Mouse (Mus musculus) heart, adult 9 months (tissue): ENCODE results near the gene Hdac9.

Experiments used
- DNase-seq, 2 experiments: peaks; one replicate each; pipeline ENCODE4 v3.0.0; 2022; ENCODE audit warnings: low spot score in 2 of 2

Hdac9 gene

DNA sequence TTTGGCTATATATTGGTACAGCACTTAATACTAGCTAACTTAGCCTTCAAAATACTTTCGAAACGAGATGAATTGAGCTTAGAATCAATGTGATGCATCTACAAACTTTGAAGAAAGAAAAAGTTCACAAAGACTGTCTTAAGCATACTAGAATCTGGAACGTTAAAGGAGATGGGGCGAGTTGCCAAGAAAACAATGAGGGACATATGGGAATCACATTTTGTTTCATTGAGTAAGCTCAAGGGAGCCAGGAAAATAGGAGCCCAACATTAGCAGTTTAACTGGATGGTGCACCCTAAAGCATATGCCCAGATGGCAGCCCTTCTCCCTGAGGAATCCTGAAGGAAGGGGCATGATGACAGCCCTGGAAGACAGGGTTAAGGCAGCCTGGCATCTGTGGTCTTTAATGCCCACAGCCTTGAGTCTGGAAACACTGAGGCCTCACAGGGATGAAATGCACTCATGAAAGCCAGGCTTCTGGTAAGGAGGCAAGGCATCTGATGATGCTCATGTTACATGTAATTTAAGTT, 685.2 kb downstream of the Hdac9 start:
- peak in 1 of 2 experiments; percentile 7 for DNase-seq

DNA sequence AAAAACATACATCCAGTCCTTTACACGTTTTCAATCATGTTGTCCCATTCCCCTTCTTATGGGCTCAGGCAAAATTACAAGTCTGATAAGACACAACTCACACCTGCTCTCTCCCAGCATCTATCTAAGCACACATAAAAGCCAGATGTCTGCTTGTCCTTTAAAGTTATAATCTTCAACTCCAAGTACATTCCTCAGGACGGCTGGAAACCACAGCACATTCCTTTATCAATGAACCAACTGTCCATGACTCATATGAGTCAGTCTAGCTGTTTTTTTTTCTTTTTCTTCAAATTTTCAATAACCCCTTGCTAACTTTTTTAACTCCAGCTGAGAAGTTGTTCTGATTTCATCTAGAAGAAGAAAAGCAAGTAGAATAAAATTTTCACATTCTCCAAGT, 692.4 kb downstream of the Hdac9 start:
- DNase-seq = no peak

DNA sequence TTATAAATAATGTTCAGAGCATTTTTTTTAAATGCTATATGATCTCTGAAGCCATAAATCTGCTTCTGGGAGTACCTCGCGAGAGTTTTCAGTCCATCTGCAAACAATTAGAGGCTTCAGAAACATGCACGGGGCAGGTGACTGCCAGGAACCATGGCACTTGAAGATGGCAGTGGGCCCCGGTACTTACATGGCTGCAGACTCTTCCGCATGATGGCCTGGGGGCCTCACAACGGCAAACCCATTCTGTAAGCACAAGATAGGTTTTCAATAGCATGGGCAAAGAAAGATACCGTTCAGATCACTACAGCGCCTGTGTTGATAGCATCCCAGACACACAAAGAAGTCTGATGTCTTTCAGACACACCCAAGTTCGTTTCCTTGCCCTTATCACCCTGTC, 695.9 kb downstream of the Hdac9 start:
- no peak for DNase-seq

DNA sequence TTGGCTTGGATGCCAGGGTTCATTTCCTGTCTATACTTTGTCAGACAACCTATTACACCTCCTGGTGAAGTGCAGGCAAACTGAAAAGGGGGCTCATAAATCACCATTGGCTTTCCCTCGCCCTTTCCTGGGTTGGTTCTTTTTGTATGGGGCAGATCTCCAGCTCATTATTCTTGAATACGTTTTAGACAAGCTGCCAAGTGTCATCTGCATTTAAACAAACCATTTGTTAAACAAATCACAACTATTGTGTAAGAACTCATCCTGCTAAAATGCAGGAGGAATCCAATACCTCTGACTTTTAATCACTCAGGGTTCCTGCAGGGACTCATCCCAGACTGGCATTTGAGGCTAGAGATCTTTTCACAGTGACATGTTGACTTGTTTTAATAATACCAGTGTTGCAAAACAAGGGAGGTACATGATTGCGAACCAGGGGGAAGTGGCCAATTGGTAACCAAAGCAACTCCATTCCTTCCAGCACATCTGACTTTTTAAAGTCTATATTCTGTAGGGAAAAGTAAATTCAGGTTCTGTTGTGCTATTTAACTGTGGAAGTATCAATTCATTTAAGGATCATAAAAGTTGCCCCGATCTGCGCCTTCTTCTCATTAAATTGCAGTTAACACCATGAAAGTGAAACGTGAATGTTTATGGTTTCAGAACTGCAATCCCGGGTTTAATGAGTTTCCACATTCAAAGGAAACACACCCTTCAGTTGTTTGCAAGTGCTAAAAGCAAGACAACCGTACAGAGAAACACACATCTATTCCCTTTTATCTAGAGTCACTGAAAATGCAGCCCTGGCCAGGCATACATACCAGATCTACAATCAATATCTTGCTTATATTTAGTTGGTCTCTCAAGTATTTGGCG, 696.6 kb downstream of the Hdac9 start:
- no peak for DNase-seq

DNA sequence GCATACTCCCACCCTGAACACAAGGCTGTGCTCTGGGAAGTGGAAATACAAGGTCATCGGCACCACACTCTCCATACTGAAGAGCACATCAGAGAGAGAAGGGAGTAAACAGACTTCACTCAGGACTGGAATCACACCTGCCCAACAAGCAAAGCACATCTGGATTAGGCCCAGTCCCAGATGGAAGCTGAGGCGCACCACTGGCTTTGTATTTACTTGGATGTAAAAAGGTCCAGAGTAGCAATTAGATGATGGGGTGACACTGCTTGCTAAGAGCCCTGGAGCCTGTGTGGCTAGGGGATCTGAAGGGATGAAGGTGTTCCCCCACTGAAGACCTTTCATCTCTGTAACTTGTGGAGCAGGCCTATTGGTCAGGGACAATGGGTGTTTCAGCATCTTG, 698.3 kb downstream of the Hdac9 start:
- DNase-seq = no peak

DNA sequence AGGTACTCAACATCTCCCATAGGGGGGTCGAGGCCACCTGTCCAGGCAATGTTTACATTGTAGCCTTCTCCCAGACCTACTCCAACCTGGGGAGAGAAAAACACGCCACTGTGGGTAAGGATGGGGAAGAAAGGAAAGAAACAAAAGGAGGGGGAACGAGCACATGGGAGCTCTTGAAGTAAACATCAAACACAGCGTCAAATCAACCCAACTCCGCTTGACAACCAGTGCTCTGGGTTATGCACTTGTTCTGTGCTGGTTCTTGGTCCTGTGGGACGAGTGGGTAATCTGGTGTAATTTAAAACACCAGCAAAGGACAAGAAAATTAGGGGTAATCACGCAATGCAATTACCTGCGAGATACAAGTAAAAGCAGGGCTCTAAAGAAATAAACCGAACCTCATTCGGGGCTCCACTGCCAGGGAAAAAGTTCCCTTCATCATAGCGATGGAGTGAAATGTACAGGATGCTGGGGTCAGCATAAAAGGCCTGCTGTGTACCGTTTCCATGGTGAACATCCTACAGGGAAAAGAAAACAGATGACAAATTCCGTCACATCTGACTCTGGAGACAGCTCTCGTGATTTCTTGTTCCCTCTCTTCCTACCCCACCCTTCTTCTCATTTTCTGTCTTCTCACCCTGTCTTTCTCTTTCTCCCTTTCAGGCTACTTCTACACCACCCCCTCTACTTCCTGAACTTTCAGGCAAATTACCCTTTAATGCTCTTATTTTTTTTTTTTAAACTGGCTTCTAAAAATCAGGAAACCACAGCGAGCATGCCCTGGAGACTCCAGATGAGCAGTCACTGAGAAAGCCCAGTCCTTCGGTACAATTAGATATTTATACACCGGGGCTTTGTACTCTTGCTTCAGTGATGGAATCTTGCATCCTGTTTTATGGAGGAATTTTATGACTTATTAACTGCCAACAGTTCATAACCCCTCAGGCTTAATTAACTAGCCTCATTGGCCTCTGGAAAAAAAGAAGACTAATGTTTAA, 701.6 kb downstream of the Hdac9 start:
- DNase-seq = no peak

DNA sequence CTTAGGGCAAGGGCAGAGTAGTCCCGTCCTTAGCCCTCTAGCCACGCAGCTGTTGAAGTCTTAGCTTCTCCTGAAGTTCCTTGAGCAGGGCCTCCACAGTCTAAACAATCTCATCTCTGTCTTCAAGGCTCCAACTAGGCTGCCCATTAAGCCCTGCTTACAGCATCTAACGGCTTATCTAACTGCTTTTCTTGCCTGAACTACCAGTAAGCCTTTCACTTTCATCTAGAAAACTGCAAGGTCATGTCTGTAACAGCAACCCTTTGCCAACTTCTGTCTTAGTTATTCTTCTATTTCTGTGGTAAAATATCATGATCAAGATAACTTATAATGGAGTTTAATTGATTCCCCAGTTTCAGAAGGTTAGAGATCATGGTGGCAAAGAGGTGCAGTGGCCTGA, 704.7 kb downstream of the Hdac9 start:
- no peak for DNase-seq

DNA sequence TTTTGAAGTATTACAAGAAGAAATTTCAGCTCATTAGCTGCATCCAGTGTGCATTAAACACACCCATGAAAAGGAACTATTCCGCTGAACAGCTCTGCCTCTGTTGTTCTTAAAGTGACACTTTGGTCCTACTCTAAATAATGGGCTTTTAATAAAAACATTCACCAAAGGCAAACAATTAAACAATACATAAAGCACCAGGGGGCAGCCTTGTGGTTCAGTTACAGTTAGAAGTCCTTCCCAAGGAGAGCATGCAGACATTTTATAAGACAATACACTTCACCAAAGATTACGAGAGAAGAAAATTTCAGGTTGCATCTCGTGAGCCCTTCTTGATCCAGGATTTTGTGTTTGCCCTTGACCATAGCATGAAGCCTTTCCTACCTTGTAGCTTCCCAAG, 715.4 kb downstream of the Hdac9 start:
- no peak for DNase-seq

DNA sequence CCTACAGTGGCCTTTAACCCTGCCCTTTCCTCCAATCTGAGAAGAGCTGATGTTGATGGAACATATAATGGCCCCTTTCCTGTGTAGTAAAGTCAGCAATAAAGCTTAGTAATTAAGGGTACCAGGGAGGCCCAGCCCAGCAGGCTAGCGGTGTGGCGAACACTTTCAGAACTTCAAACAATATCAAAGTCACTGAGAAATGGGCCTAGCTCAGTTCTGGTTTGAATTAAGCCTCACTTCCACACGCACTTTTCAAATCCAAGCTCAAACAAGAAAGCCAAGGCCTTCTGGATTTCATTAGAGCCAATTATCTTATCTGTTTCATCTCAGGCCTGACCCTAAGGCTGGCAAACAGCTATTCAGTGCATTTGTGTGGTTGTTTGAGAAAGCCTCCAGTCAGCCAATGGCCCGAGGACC, 716.9 kb downstream of the Hdac9 start:
- DNase-seq = no peak

DNA sequence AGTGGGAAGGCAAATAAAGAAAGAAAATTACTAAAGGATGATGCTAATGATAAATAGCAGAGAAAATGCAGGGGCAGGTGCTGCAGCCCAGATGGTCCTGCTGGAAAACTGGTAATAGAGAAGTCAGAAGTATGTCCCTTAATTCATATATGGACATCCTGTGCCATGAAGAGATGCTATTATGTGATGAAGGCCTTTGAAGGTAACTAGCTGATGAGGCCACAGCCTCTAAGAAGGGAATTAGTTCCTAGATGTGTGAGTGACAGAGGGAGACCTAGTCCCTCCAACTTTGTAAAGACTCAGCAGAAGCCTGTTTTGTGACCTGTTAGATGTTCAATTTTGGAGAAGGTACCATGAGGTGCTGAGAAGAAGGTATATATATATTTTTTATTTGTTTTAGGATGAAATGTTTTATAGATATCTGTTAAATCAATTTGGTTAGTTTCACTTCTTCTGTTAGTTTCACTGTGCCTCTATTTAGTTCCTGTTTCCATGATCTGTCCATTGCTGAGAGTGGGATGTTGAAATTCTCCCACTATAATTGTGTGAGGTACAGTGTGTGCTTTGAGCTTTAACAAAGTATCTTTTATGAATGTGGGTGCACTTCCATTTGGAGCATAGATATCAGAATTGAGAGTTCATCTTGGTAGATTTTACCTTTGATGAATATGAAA, 721.6 kb downstream of the Hdac9 start:
- DNase-seq = no peak

DNA sequence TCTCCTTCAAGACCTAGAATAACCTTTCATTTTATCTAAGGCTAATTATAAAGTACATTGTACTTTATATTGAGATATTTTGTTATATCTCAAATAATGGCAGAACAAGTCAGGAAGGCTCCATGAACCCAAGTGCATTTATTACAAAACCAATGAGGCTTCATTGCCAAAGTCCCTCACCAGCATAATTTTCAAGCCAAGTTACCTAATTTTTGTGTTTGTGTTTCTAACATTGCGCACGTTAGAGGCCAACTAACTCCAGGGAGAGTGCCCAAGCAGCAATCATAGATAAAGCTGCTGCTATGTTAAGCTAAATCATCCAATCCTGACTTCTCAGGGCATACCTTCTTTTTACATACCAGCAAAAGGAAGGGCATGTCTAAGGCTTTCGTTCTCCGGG, 722.8 kb downstream of the Hdac9 start:
- no peak for DNase-seq

DNA sequence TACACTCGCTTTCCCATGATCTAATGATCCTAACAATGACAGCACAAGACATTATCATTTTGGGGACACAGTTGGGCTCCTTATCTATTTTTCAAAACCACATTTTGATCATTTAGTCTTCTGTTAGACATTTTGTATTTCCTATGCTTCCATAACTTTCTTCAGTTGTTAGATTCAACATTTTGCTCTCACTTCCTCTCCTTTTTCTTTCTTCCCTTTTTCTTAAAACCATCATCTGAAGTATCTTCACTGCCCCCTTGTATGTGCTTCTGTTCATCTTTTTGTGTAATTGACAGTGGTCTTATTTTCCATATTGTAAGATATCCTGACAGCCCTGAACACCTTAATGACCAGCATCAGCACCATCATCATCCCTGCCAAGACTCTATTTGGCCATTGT, 725.6 kb downstream of the Hdac9 start:
- DNase-seq = no peak

DNA sequence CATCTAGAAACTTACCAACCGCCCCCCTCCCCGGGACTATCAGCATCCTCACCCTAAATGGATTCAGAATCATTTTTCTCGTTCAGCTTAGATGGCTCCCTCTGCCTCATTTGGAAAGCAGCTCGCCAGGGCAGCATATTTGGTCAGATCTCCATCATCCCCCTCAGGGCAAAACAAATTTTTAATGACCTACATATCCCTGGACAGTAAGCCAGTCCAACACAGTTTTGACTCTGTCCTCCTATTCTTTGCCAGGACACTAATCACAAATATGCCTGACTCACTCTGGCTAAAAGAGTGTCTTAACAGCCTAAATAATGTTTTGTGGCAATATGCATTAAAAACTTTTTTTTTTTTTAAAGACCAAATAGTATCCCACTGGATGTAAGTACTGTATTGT, 738.0 kb downstream of the Hdac9 start:
- no peak for DNase-seq

DNA sequence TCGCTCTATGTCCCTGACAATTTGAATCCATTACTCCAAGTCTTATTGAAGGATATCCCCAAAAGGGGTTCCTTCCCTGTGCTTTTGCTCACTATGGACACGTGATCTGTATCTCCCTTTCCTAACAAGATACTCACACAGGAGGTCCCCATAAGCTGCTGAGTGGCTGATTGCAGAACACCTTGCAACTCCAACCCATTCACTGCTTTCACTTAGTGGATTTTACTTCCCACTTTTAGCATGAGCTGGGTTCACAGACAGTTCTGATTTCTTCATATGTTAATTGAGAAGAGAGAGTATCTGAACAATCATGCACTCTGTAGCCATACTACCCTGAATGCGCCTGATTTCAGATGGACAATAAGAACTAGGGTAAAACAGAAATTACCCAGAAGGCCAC, 740.1 kb downstream of the Hdac9 start:
- no peak for DNase-seq

DNA sequence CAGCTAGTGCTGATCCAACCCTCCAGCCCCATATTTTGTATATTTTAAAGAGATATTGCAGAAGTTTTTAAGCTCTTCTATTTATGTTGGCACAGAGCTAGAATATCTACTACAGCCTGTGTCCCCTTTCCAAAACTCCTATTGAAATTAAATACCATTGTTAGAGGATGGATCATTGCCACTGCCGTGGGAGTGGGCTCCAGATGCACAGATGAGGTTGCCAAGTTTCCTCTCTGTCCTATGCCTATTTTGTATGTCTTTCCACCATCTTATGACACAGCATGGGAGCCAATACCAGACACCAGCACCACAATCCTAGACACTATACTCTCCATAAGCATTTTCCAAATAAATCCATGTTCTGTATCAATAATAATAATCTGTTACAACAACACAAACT, 743.9 kb downstream of the Hdac9 start:
- no peak for DNase-seq

DNA sequence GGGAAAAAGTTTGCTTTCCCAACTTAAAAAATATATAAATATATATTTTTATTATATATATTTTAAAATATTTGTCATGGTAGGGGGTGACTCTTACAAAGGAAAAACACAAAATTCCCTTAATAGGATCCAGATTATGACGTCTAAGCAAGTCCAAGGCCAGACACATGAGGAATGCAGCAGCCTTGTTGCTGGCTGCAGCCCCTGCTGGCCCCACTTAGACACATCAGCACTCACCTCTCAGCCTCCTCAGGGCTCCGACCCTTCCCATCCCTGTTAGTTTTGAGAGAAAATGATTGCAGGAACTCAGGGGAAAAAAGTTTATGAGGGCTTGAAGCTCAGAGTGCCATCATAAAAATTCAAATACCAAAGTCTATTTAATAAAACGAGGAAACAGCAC, 746.3 kb downstream of the Hdac9 start:
- DNase-seq = no peak

DNA sequence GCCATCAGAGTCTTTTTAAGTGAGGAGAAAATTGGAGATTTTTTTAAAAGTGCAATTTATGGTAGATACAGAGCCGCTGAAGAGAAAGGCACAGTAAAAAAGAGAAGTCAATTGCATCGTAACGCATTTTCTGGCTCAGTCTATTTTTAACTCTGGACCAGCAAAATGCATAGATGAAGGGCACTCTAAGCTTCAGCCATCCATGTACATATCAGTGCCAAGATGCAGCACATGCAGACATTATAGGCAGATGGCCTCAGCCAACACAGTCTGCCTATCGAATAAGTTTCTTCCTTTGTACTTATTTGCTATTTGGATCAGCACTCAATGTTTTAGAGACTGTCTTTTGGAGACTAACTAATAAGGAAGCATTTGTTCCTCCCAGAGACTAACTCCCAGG, 751.2 kb downstream of the Hdac9 start:
- DNase-seq = no peak

DNA sequence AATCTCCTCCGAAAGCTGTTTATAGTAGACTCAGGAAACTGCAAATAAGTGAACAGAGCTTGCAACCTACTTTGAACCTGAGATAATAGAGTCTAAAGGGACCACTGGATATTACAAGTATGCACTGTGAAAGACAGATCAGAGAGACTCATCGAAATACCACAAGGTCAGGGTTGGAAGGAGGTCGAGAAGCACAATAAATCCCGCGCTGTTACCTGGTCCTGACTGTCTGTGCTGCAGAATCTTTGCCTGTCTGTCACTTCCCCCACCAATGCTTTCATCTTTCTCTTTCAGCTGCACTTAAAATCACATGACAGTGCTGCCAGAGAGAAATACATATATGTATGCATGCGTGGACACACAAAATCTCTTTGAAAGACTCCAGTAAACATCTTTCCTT, 760.6 kb downstream of the Hdac9 start:
- DNase-seq = no peak

DNA sequence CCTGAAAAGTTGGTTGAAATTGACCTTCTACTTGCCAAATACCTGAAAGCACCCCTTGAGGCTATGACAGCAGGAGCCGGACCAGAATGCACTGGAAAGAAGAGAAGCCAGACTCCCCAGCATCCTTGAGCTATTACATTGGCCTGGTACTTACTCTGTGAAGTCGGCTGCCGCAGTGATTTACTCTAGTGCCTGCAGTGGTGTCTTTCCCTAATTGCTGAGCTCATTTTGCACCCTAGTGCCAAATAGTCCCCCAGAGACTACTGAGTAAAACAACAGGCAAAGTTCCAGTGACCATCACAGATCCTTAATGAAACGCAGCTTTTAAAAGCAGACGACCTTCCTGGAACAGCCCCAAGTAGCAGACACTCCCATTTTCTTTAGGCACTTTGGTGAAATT, 761.2 kb downstream of the Hdac9 start:
- peak in 1 of 2 experiments; percentile 4 for DNase-seq

DNA sequence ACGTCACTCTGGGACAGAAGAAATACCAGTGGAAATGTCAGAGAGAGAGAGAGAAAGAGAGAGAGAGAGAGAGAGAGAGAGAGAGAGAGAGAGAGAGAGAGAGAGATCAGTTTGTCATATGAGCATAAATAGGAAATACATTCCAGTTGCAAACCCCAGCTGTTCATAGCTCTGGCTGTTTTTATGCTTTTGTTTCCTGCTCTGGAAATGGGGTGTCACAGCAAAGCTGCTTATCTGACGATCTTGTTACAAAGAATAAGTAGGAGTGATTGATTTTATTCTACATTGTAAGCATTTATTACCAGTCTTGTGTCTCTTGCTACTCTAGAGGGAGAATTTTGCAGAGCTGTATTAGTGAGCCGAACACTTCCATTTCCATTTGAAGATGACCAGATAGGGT, 762.1 kb downstream of the Hdac9 start:
- no peak for DNase-seq

DNA sequence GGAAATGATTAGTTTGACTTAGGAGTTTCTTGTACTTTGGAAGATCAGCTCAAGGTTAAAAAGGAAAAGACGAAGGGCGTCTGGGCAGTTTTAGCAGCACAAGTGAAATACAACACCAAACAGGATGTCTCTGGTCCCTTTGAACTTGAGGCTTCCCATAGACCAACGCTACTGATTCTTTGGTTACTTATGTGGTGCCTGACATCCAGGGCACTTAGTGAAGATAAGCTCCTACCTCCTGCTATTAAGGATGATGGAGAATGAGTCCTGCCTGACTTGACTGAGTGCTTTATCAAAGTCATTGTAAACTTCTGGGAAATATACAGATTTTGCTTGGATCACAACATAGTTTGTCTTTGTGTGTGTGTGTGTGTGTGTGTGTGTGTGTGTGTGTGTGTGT, 765.6 kb downstream of the Hdac9 start:
- no peak for DNase-seq

DNA sequence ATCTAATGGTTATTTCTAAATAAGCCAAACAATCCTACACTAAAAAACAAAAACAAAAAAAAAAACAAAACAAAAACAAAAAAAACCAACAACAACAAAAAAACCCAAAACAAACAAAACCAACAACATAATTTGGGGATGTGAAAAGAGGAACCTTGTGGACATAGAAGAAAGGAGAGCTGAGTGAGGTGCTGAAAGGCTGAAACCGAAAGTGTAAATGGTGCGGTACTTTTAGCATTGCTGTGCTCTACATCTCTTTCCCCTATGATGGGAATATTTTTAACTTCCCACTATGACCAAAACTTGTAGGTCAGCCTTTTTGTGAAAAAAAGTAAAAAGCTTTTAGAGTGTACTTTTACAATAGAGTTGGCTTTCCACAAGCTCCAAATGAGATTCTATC, 774.2 kb downstream of the Hdac9 start:
- DNase-seq = no peak
